Mouse (Mus musculus): ENCODE results near the gene Tgif2. TPM values are rescaled to one million over a fixed set of nuclear protein-coding genes. Genes with fewer than 3 reads are reported as not detected.
"Not testable (repeated sequence)": the region's sequence is repeated elsewhere in the genome, so short reads cannot be mapped to it uniquely, and the experiment has no call there.

The Tgif2 gene
- total RNA-seq, 1 experiment from 2014 or later: 5.9 TPM

DNA sequence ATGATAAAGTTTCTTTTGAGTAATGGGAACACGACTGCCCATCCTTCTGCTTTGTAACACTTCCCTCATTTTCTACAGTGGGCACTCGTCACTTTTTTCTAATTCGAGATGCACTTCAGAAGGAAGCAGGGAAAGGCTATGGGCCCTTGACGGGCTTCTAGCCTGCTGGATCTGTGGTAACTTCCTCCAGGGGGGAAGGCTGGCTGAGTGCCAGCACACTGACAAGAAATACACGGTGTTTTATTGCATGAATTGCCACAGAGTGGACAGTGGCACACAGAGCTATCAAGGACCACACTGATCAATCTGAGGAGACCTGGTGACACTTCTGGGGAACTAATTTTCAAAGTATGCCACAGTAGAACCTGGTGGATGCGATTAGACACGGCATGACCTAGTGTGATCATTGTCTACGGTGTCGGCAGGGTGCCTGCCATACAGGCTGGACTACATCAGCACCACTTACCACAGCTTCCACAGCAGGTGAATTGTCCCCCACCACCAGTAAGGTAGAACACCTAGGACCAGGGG, 56.6 kb downstream of the Tgif2 start:
- ATAC-seq (replicated peaks; ENCODE audit: insufficient number of reproducible peaks, low FRiP score, low TSS enrichment, poor library complexity, severe bottlenecking): no peak

GRCm38 (mm10) chr2:156897034-156897433, 57.2 kb downstream of the Tgif2 start:
- ATAC-seq (replicated peaks; ENCODE audit: insufficient number of reproducible peaks, low FRiP score, low TSS enrichment, poor library complexity, severe bottlenecking): no peak

- no peak for ATAC-seq (replicated peaks; ENCODE audit: insufficient number of reproducible peaks, low FRiP score, low TSS enrichment, poor library complexity, severe bottlenecking)
These were observed 58.6 kb downstream of the Tgif2 start for GRCm38 (mm10) chr2:156898374-156898773.

DNA sequence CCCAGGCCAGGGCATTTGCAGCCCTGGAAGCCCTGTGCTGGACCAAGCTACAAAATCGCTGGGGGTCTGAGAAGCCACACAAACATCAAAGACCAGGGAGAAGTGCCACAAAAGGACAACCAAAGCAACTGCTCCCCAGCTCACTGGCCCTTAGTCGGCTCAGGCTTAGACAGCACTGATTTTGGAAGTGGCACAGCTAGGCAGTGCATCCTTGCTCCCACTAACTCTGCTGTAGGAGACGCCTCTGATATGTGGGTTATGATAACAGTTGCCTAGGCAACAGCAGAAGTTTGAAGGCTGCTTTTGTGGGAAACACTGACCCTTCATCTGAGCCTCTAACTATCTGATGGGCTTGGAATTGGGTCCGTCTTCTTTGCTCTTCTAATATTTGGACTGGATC, 59.4 kb downstream of the Tgif2 start:
- ATAC-seq (replicated peaks; ENCODE audit: insufficient number of reproducible peaks, low FRiP score, low TSS enrichment, poor library complexity, severe bottlenecking): no peak

DNA sequence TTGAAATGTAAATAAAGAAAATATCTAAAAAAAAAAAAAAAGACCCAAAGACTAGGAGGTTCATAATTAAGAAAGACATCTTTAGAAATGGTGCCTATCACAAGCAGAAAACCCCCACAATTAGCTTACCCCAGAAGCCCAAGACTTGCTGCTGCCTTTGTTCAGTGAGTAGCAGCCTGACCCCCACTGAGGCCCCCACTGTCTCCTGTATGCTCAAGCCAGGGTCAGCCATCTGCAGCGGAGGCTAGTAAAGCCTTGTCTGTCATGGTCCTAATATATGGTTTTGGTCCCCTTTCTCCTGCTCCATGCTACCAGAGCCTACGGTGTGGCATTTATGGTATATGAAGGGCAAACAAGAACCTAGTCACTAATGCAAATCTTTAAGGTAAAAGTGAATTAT, 61.5 kb downstream of the Tgif2 start:
- ATAC-seq (replicated peaks; ENCODE audit: insufficient number of reproducible peaks, low FRiP score, low TSS enrichment, poor library complexity, severe bottlenecking): no peak

- ATAC-seq (replicated peaks; ENCODE audit: insufficient number of reproducible peaks, low FRiP score, low TSS enrichment, poor library complexity, severe bottlenecking): no peak
These were observed 62.1 kb downstream of the Tgif2 start for GRCm38 (mm10) chr2:156901883-156902282.

- not testable (repeated sequence) for ATAC-seq (replicated peaks; ENCODE audit: insufficient number of reproducible peaks, low FRiP score, low TSS enrichment, poor library complexity, severe bottlenecking)
These were observed 62.6 kb downstream of the Tgif2 start for GRCm38 (mm10) chr2:156902411-156902810.

DNA sequence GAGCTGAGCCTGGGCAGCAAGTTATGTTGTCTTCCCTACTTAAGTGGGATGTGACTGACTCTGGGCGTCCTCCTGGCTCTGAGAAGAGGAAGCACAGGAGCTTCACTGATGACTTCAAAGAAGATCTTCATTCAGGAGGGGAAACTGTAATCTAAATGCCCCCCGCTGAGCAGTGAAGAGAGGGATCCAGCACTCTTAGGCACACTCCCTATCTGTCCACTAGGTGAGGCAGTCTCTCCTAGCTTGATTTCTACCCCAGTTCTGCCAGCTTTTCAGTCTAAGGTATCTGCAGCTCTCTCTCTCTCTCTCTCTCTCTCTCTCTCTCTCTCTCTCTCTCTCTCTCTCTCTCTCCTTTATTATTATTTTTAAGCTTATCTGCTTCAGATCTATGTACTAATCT, 63.6 kb downstream of the Tgif2 start:
- no peak for ATAC-seq (replicated peaks; ENCODE audit: insufficient number of reproducible peaks, low FRiP score, low TSS enrichment, poor library complexity, severe bottlenecking)

Other genes starting within 250 kb of the Tgif2 start
- gene Dlgap4, start 226.3 kb upstream of the Tgif2 start, total RNA-seq (2017): 28.3 to 50.2 TPM (median 29.2 TPM) in 3 replicates
- 5.0 to 95.3 TPM (median 6.6 TPM) in 3 replicates for gene Myl9, start 64.6 kb upstream of the Tgif2 start, total RNA-seq (2017)
- gene 4930518I15Rik, start 17.9 kb downstream of the Tgif2 start, total RNA-seq (2017): 0.38 to 5.2 TPM (median 2.5 TPM) in 3 replicates
- 118 to 134 TPM (median 121 TPM) in 3 replicates for gene Rab5if, start 23.1 kb downstream of the Tgif2 start, total RNA-seq (2017)
- gene Sla2, start 47.2 kb downstream of the Tgif2 start, total RNA-seq (2017): 13.8 to 38.9 TPM (median 15.8 TPM) in 3 replicates
- gene Ndrg3, start 152.0 kb downstream of the Tgif2 start, total RNA-seq (2017): 33.9 to 42.9 TPM (median 39.3 TPM) in 3 replicates
- 13.4 to 31.9 TPM (median 17.8 TPM) in 3 replicates for gene Dsn1, start 167.1 kb downstream of the Tgif2 start, total RNA-seq (2017)
- 0.76 to 1.5 TPM (median 0.78 TPM) in 3 replicates for gene Soga1, start 239.2 kb downstream of the Tgif2 start, total RNA-seq (2017)
- gene Tldc2, start 247.0 kb downstream of the Tgif2 start, total RNA-seq (2017): not detected in 3 replicates

All from monocyte, adult 5-6 weeks (primary cell).